Mouse (Mus musculus): Measurements from ENCODE around the gene Dennd4b. TPM values are rescaled to one million over a fixed set of nuclear protein-coding genes. Genes with fewer than 3 reads are reported as not detected.

Gene Dennd4b
- polyA plus RNA-seq, 1 experiment from 2014 or later = 2.3 TPM

GRCm38 (mm10) chr3:90256731-90257530 is 8.1 kb upstream of the Dennd4b start:
- no peaks in the 10 kb centered on the region for H3K9me3 ChIP-seq (ENCODE audit: low read length)
- no peak for DNase-seq (ENCODE audit: low spot score)
- H3K4me2 ChIP-seq (replicated peaks; ENCODE audit: low read depth, low read length) = no peak overlapping the region
- H3K9ac ChIP-seq (replicated peaks; ENCODE audit: low read depth) = no peak overlapping the region
- H3K27ac ChIP-seq (ENCODE audit: low read length) = no peak overlapping the region
- no peak for ATAC-seq
- peaks cover 19% of the 10 kb centered on the region for H3K36me3 ChIP-seq (ENCODE audit: insufficient read depth, low read length)
- H3K4me1 ChIP-seq (ENCODE audit: insufficient read depth, low read depth, low read length) = peaks cover 8% of the 10 kb centered on the region; the same call in 1 of the 2 replicates
- WGBS = 84% methylated on average over 19 of the region's 19 CpGs
- TF ChIP-seq EP300 (IDR thresholded peaks at IDR 0.05) = no peak
- no peak for TF ChIP-seq CTCF (IDR thresholded peaks at IDR 0.05)
- no peaks in the 10 kb centered on the region for H3K27me3 ChIP-seq (replicated peaks; ENCODE audit: insufficient read depth, low read length)
- H3K4me3 ChIP-seq (ENCODE audit: low read depth, low read length) = no peak overlapping the region

GRCm38 (mm10) chr3:90258521-90258920 is 6.5 kb upstream of the Dennd4b start:
- H3K9ac ChIP-seq (replicated peaks; ENCODE audit: low read depth) = no peak overlapping the region
- DNase-seq (ENCODE audit: low spot score) (no peak), ATAC-seq (no peak)
- peaks cover 8% of the 10 kb centered on the region; the same call in 1 of the 2 replicates for H3K4me1 ChIP-seq (ENCODE audit: insufficient read depth, low read depth, low read length)
- WGBS = 93% methylated on average over 4 of the region's 4 CpGs
- TF ChIP-seq CTCF (IDR thresholded peaks at IDR 0.05) (no peak), EP300 (IDR thresholded peaks at IDR 0.05) (no peak)
- peaks cover 30% of the 10 kb centered on the region for H3K36me3 ChIP-seq (ENCODE audit: insufficient read depth, low read length)
- H3K27ac ChIP-seq (ENCODE audit: low read length) = no peak overlapping the region
- H3K4me3 ChIP-seq (ENCODE audit: low read depth, low read length) = no peak overlapping the region
- no peak overlapping the region for H3K4me2 ChIP-seq (replicated peaks; ENCODE audit: low read depth, low read length)
- H3K9me3 ChIP-seq (ENCODE audit: low read length) = no peaks in the 10 kb centered on the region
- no peaks in the 10 kb centered on the region for H3K27me3 ChIP-seq (replicated peaks; ENCODE audit: insufficient read depth, low read length)

- H3K9me3 ChIP-seq (ENCODE audit: low read length) = no peaks in the 10 kb centered on the region
- DNase-seq (ENCODE audit: low spot score) = no peak
- H3K27ac ChIP-seq (ENCODE audit: low read length) = no peak overlapping the region
- no peak for TF ChIP-seq EP300 (IDR thresholded peaks at IDR 0.05)
- no peak for TF ChIP-seq CTCF (IDR thresholded peaks at IDR 0.05)
- H3K27me3 ChIP-seq (replicated peaks; ENCODE audit: insufficient read depth, low read length) = no peaks in the 10 kb centered on the region
- 0 out of 2 replicates have a peak, but pooled peaks cover 7% of the 10 kb centered on the region for H3K4me1 ChIP-seq (ENCODE audit: insufficient read depth, low read depth, low read length)
- no peak overlapping the region for H3K4me2 ChIP-seq (replicated peaks; ENCODE audit: low read depth, low read length)
- WGBS = 94% methylated on average over 5 of the region's 5 CpGs
- no peak overlapping the region for H3K4me3 ChIP-seq (ENCODE audit: low read depth, low read length)
- peaks cover 33% of the 10 kb centered on the region for H3K36me3 ChIP-seq (ENCODE audit: insufficient read depth, low read length)
- no peak for ATAC-seq
- no peak overlapping the region for H3K9ac ChIP-seq (replicated peaks; ENCODE audit: low read depth)
These were observed 1.7 kb upstream of the Dennd4b start for GRCm38 (mm10) chr3:90263121-90263771.

GRCm38 (mm10) chr3:90264687-90265033 is 325 bp upstream of the Dennd4b start:
- TF ChIP-seq EP300 (IDR thresholded peaks at IDR 0.05) (no peak), CTCF (IDR thresholded peaks at IDR 0.05) (no peak)
- H3K4me2 ChIP-seq (replicated peaks; ENCODE audit: low read depth, low read length) = peak overlapping the region; percentile 77
- no peak for ATAC-seq
- H3K27me3 ChIP-seq (replicated peaks; ENCODE audit: insufficient read depth, low read length) = no peaks in the 10 kb centered on the region
- WGBS = 33% methylated on average over 10 of the region's 10 CpGs
- peak overlapping the region; percentile 98; the same call in 1 of the 2 replicates for H3K27ac ChIP-seq (ENCODE audit: low read length)
- H3K4me3 ChIP-seq (ENCODE audit: low read depth, low read length) = peak overlapping the region; percentile 76
- peak overlapping the region; percentile 62; the same call in 1 of the 2 replicates for H3K9ac ChIP-seq (replicated peaks; ENCODE audit: low read depth)
- peaks cover 22% of the 10 kb centered on the region for H3K36me3 ChIP-seq (ENCODE audit: insufficient read depth, low read length)
- H3K9me3 ChIP-seq (ENCODE audit: low read length) = no peaks in the 10 kb centered on the region
- H3K4me1 ChIP-seq (ENCODE audit: insufficient read depth, low read depth, low read length) = 0 out of 2 replicates have a peak, but pooled peaks cover 7% of the 10 kb centered on the region
- no peak for DNase-seq (ENCODE audit: low spot score)

- ATAC-seq (no peak), DNase-seq (ENCODE audit: low spot score) (peak; percentile 65)
- H3K4me1 ChIP-seq (ENCODE audit: insufficient read depth, low read depth, low read length) = 0 out of 2 replicates have a peak, but pooled peaks cover 7% of the 10 kb centered on the region
- H3K4me2 ChIP-seq (replicated peaks; ENCODE audit: low read depth, low read length) = peak overlapping the region; percentile 77
- TF ChIP-seq CTCF (IDR thresholded peaks at IDR 0.05) (no peak), EP300 (IDR thresholded peaks at IDR 0.05) (no peak)
- peak overlapping the region; percentile 76 for H3K4me3 ChIP-seq (ENCODE audit: low read depth, low read length)
- H3K9me3 ChIP-seq (ENCODE audit: low read length) = no peaks in the 10 kb centered on the region
- peaks cover 20% of the 10 kb centered on the region; the same call in 1 of the 2 replicates for H3K36me3 ChIP-seq (ENCODE audit: insufficient read depth, low read length)
- peak overlapping the region; percentile 62 for H3K9ac ChIP-seq (replicated peaks; ENCODE audit: low read depth)
- peak overlapping the region; percentile 98 for H3K27ac ChIP-seq (ENCODE audit: low read length)
- 17% methylated on average over 16 of the region's 16 CpGs for WGBS
- no peaks in the 10 kb centered on the region for H3K27me3 ChIP-seq (replicated peaks; ENCODE audit: insufficient read depth, low read length)
These were observed 1.2 kb downstream of the Dennd4b start for GRCm38 (mm10) chr3:90265932-90266741.

All from lung, postnatal 0 days (tissue).